Mouse (Mus musculus) lung, adult 2 months (tissue): ENCODE results near the gene 2810459M11Rik. TPM values are rescaled to one million over a fixed set of nuclear protein-coding genes. Genes with fewer than 3 reads are reported as not detected.

Source experiments
- DNase-seq: peaks from one replicate; pipeline ENCODE4 v3.0.0; 2022
- H3K4me1 ChIP-seq: fragments of 200-500 bp; 2 replicates; pipeline ENCODE4 v1.6.1; 2011; ENCODE audit warnings: low read length; ENCODE audit not compliant: control insufficient read depth, insufficient read depth
- H3K4me3 ChIP-seq: fragments of 200-500 bp; replicated peaks from 2 replicates; pipeline ENCODE3; 2011; ENCODE audit warnings: low read depth, mild to moderate bottlenecking, control low read depth, low read length; ENCODE audit errors: extremely low read depth
- CTCF ChIP-seq: fragments of 200-500 bp; IDR thresholded peaks from 2 replicates; pipeline ENCODE4 v1.5.1; 2011; ENCODE audit warnings: mild to moderate bottlenecking, low read length, control low read depth; ENCODE audit not compliant: insufficient read depth
- POLR2A ChIP-seq: fragments of 200-500 bp; IDR thresholded peaks from 2 replicates; pipeline ENCODE4 v1.6.1; 2011; ENCODE audit warnings: low read depth, mild to moderate bottlenecking, control low read depth, low read length, borderline replicate concordance; ENCODE audit errors: extremely low read depth
- WGBS: fragments of 180-500 bp; shearing (Covaris S2); methylation state at CpG from one replicate; pipeline ENCODE4 v1.1.7; 2018; 5-methylcytosine and 5-hydroxymethylcytosine counted together
- polyA plus RNA-seq: library from polyadenylated mRNA; depleted of rRNA; stranded (reverse); fragments of >200 nt; gene quantifications from 2 replicates; pipeline ENCODE4 v1.2.3, GENCODE M21; 2012

2810459M11Rik gene
- polyA plus RNA-seq, 1 experiment = 0.63 TPM

GRCm38 (mm10) chr1:86018235-86019055 lies 27.2 kb upstream of the 2810459M11Rik start:
- peak; percentile 28 for DNase-seq
- TF ChIP-seq POLR2A (no peak), CTCF (no peak)
- peaks cover 2% of the 10 kb centered on the region; the same call in 1 of the 2 replicates for H3K4me1 ChIP-seq
- WGBS = 4% methylated on average over 60 of the region's 60 CpGs
- peak overlapping the region; percentile 23 for H3K4me3 ChIP-seq

- 72% methylated on average over 11 of the region's 11 CpGs for WGBS
- no peak for DNase-seq
- Histone ChIP-seq H3K4me1 (peaks cover 2% of the 10 kb centered on the region; the same call in 1 of the 2 replicates), H3K4me3 (no peak overlapping the region)
- TF ChIP-seq POLR2A (no peak), CTCF (no peak)
These were observed 24.2 kb upstream of the 2810459M11Rik start for GRCm38 (mm10) chr1:86021365-86021989.

DNA sequence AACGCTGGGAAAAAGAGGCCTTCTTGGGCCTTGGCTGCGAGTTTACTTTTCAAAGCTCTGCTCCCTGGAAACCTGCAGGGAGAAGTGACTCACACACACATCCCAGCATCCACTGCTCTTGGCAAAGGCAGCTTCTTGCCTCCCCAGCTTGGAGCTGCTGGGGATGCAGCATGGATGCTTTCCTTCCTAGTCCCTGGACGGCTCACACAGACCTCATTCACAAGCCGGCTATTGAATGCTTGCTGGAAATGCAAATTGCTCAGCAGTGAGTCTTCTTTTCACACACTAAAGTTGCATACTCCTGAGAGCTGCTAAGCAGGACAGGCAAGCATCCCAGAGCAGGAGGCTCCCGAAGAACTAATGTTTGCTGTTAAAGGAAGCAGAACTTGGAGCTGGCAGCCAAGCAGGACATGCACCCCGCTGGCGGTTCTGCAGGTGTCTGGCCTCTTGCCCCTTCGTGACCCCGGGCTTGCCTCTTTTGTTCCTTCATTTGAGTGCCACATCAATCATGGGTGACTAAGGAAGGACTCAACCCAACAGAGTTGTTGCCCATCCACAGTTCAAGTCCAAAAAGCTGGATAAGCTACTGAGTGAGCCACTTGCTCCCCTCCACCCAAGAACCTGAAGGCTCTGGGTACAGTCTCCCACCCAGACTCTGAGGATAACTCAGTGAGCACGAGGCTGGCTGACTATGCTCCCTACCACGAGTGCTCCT lies 13.2 kb upstream of the 2810459M11Rik start:
- Histone ChIP-seq H3K4me3 (no peak overlapping the region), H3K4me1 (no peaks in the 10 kb centered on the region)
- WGBS = 22% methylated on average over 11 of the region's 11 CpGs
- no peak for DNase-seq
- TF ChIP-seq POLR2A (no peak), CTCF (no peak)

- WGBS = 31% methylated on average over 3 of the region's 3 CpGs
- H3K4me1 ChIP-seq = no peaks in the 10 kb centered on the region; the same call in 1 of the 2 replicates
- TF ChIP-seq POLR2A = no peak
- no peak for TF ChIP-seq CTCF
- DNase-seq = peak; percentile 59
- H3K4me3 ChIP-seq = no peak overlapping the region
These were observed 7.3 kb upstream of the 2810459M11Rik start for GRCm38 (mm10) chr1:86038191-86038951.

- H3K4me3 ChIP-seq = no peak overlapping the region
- DNase-seq = no peak
- 37% methylated on average over 4 of the region's 4 CpGs for WGBS
- TF ChIP-seq POLR2A (no peak), CTCF (no peak)
- H3K4me1 ChIP-seq = no peaks in the 10 kb centered on the region; the same call in 1 of the 2 replicates
These were observed 5.5 kb upstream of the 2810459M11Rik start for GRCm38 (mm10) chr1:86040131-86040530.

GRCm38 (mm10) chr1:86040817-86041216 lies 4.8 kb upstream of the 2810459M11Rik start:
- DNase-seq = no peak
- no peaks in the 10 kb centered on the region; the same call in 1 of the 2 replicates for H3K4me1 ChIP-seq
- no peak overlapping the region for H3K4me3 ChIP-seq
- 82% methylated on average over 3 of the region's 3 CpGs for WGBS
- no peak for TF ChIP-seq CTCF
- no peak for TF ChIP-seq POLR2A

DNA sequence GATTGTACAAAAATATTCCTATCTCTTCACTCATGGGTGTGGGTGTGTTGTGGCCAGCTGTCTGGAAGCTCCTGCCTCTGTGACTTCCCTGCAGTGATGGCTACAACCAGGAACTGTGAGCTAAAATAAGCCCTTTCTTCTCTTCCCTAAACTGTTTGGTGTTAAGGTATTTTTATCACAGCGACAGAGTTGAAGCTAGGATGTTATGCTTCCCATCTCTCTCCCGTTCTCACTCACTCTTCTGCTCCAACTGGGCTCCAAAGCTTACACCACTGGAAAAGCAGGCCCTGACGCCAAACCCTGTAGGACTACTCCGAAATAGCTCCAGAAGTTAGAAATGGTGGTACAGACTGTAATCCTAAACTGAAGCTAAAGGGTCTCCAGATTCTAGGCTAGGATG lies 607 bp upstream of the 2810459M11Rik start:
- no peaks in the 10 kb centered on the region; the same call in 1 of the 2 replicates for H3K4me1 ChIP-seq
- DNase-seq = no peak
- TF ChIP-seq POLR2A = no peak
- no peak for TF ChIP-seq CTCF
- no peak overlapping the region for H3K4me3 ChIP-seq
- WGBS = 78% methylated on average over 4 of the region's 4 CpGs

GRCm38 (mm10) chr1:86046833-86047563 lies 1.3 kb downstream of the 2810459M11Rik start:
- DNase-seq = no peak
- WGBS = 28% methylated on average over 24 of the region's 24 CpGs
- TF ChIP-seq CTCF (no peak), POLR2A (no peak)
- Histone ChIP-seq H3K4me1 (no peaks in the 10 kb centered on the region), H3K4me3 (no peak overlapping the region)
